Mouse (Mus musculus) heart, postnatal 36 days (tissue): ENCODE data around the gene Ifnk. TPM values are rescaled to one million over a fixed set of nuclear protein-coding genes. Genes with fewer than 3 reads are reported as not detected.

ENCODE experiments used
- DNase-seq, 2 experiments: peaks; one replicate each; pipeline ENCODE4 v3.0.0; 2021 to 2022
- intact Hi-C: fragments of 180-260 bp; cut with DNase I; formaldehyde crosslinking; loops from one replicate; pipeline ENCODE4 v1.15.1; 2025
- total RNA-seq, 2 experiments: library from RNA; stranded (reverse); gene quantifications; 2 replicates each; pipeline ENCODE4 v1.2.3; 2021

Gene Ifnk
- not detected for total RNA-seq

GRCm38 (mm10) chr4:35151756-35152155 is at the start of gene Ifnk:
Gene Ifnk, plus strand, starts transcription at chr4:35152056.
- DNase-seq, result no peak
- intact Hi-C loops, result no loop called here

DNA sequence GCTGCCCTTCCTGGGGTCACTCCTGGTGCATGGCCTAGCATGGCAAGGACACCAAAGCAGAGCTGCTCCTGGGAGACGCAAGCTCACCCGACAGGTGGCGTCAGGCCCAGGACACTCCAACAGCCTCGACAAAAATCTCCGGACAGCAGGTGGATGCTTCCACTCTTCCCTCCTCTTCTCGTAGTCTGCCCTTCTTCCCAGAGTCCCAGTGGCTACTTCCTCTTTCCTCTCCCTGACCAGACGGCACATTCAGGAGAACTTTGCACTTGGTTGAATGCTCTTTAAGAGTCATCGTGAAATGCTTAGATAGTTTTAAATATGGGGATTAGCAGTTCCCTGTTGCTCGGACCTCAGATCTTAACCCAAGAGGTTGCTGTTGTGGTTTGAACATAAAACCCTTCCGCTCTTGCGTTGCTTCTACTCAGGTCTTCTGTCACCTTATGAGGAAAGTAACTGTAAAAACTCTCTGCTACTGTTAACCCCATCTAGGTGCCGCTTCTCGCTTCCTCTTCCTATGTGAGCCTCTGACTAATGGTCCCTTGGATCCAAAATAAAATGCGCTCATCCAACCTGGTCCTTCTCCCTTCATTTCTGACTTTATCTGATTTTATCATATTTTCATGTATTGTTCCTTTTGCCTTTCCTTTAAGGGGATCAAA is 46.6 kb upstream of the Ifnk start:
- DNase-seq, result no peak
- intact Hi-C loops, result no loop called here

GRCm38 (mm10) chr4:35112452-35112851 is 39.4 kb upstream of the Ifnk start:
- intact Hi-C loops, result no loop called here
- no peak for DNase-seq

- intact Hi-C loops, result no loop called here
- no peak for DNase-seq
Observed at GRCm38 (mm10) chr4:35113516-35114248, 38.2 kb upstream of the Ifnk start.

DNA sequence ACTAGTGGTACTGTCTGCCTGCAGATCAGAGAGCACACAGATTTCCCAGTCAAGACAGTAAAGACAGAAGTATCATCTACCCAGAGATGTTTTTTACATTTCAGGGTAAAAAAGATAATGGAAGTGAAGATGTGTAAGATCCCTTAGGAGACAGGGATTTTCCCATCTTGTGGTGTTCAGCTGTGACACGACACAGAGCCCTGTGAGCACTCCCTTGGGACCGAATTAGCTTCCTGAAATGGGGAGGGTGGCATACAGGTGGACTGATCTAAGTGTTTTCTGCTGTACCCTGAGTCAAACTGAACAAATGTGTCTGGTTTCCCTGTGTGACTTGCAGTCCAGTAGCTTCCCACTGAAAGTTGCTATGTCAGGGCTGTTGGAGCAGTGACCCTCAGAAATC is 36.9 kb upstream of the Ifnk start:
- DNase-seq, result no peak
- intact Hi-C loops, result no loop called here

- intact Hi-C loops, result no loop called here
- no peak for DNase-seq
Observed at GRCm38 (mm10) chr4:35115933-35116332, 35.9 kb upstream of the Ifnk start.

DNA sequence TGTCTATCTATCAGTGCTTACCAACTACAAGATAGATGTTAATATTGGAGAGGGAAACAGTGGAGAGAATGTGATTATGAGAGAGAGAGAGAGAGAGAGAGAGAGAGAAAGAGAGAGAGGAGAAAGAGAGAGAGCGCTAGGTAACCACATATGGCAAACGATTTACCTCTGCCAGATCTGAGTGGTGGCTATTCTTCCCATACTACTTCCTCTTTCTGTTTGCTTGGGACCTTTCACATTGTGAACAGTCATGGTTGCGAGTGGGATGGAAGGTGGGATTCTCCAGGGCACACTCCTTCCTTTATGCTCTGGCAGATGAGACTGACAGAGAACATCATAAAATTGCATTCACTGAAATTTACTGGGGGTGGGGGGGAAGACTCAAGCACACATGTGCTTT is 34.7 kb upstream of the Ifnk start:
- intact Hi-C loops, result no loop called here
- no peak for DNase-seq

DNA sequence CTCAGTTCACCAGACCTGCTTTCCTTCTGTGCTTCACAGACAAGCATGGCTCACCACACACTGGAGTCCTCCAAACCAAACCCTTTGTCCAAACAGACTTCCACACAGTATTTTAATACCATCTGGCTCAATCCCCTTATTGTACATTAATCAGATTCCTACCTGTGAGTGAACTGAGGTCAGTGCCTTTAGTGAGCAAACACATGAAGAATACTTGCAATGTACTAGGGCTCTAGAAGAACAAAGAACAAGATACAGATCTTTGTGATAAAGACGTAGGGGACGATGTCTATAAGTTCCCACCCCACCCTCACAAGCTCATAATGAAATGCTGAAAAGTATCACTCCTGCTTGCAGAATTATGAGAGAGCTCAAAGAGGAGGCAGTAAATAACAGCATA is 33.0 kb upstream of the Ifnk start:
- DNase-seq, result no peak
- intact Hi-C loops, result no loop called here

- intact Hi-C loops, result no loop called here
- DNase-seq, result no peak
Observed at GRCm38 (mm10) chr4:35120159-35120558, 31.7 kb upstream of the Ifnk start.

DNA sequence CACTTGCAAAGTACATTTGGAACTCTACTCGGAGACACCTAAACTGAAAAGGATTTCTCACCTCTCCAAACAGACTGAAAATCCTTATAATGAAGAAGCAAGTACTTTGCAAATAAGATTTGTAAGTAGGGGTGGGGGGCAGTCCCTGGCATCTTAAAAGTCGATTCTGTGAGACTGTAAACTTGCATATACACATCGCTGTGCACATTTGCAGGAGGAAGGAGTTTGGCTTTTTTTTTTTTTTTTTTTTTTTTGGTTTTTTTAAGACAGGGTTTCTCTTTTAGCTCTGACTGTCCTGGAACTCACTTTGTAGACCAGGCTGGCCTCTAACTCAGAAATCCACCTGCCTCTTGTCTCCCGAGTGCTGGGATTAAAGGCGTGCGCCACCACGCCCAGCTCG is 31.3 kb upstream of the Ifnk start:
- intact Hi-C loops, result no loop called here
- DNase-seq, result no peak

DNA sequence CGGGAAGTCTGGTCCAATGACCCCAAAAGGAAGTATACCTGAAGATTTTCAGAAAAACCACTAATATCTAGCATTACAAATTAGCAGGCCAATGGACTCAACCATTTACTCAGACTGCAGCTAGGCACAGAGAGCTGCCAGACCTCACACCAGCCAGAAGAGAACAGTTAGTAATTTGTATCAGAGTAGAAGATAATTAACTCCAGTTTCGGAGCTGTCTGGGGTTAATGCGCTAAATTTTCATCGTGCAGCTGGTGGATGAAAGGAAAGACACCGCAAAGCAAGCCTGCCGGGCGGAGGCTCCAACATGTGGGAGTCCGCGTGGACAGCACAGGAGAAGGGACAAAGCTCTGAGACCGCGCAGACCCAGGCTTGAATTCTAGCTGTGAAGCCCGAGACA is 30.8 kb upstream of the Ifnk start:
- DNase-seq, result no peak
- intact Hi-C loops, result no loop called here

DNA sequence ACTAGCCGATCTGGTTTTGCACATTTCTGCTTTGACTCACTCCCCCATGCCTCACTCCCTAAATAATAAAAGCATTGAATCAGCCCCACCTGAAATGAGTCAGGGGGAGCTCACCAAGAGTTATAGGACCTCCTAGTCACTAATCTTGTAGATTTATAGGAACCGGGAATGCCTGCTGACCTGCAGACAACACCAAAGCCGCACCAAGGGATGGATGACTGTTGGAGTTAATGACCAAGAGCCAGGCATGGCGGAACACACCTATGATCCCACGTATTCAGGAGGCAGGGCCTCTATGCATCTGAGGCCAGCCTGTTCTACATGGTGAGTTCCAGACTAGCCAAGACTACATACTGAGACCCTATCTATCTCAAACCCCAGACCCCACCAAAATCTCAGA is 28.8 kb upstream of the Ifnk start:
- intact Hi-C loops, result no loop called here
- no peak for DNase-seq

- DNase-seq, result no peak
- intact Hi-C loops, result no loop called here
Observed at GRCm38 (mm10) chr4:35124027-35124426, 27.8 kb upstream of the Ifnk start.

- DNase-seq, result no peak
- intact Hi-C loops, result no loop called here
Observed at GRCm38 (mm10) chr4:35125299-35125777, 26.5 kb upstream of the Ifnk start.

DNA sequence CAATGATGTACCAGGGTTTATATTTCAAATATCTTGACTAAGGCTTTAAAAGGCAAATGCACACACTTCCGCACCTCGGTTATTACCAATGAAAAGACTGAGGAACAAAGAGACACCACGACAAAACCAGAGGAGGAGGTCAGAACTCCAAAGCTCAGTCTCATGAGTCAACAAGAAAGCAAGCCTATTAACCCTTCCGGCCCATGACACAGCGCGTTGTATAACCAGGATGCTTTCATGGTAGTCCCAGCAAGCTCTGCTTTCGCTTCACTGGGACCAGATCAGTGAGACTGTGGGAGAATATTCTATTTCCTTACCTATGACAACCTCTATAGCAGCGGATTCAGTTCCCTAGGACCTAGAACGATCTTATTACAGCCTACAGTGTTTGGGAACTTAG is 25.1 kb upstream of the Ifnk start:
- intact Hi-C loops, result no loop called here
- no peak for DNase-seq

DNA sequence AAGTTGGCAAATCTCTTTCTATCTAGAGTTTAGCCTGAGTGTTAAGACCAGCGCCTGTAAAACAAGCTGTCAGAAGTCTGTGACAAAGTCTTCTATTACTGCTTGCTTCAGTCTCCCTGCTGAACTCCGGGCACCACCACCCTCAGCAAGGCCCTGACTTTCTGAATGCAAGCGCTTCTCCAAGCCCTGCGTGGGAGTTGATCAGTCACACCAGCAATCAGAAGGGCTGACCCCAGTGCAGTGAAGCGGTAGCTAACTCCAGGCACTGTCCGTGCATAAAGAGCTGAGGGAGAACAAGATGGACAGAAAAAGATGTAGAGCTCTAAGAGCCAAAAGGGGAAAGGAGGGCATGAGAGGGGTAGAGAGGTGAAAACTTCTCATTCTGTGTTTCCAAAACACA is 24.1 kb upstream of the Ifnk start:
- DNase-seq, result no peak
- intact Hi-C loops, result no loop called here

DNA sequence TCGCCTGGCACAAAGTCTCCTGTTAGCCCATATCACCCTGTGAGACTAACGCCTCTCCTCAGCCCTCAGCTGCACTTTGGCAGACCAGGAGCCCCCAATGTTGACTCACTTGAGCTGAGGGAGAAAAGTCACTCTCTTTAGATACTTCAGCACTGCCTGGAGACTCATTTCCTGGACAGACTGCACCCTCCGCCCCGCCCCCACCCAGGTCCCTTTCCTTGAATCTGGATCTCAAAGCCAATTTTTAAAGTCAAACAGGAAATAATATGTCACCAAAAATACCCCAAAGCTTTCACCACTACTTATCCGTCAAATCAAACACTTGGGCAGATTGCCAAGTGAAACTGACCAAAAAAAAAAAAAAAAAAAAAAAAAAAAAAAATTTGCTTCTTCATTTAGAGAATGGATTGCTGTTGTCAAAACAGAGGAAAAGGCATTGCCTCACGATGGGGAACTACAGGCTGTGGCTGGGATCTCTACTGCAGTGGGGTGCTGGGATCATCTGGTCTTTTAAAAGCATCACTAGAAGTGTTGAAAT is 21.4 kb upstream of the Ifnk start:
- DNase-seq, result peak; percentile 10 to 11
- intact Hi-C loops, result no loop called here

- DNase-seq, result no peak
Observed at GRCm38 (mm10) chr4:35131592-35131991, 20.3 kb upstream of the Ifnk start.

GRCm38 (mm10) chr4:35133411-35133810 is 18.4 kb upstream of the Ifnk start:
- DNase-seq, result no peak
- intact Hi-C loops, result no loop called here

More at GRCm38 (mm10) chr4:35131592-35131991, 20.3 kb upstream of the Ifnk start:
- intact Hi-C loops, result no loop called here

GRCm38 (mm10) chr4:35134846-35135611 is 16.8 kb upstream of the Ifnk start:
- no peak for DNase-seq
- intact Hi-C loops, result no loop called here

DNA sequence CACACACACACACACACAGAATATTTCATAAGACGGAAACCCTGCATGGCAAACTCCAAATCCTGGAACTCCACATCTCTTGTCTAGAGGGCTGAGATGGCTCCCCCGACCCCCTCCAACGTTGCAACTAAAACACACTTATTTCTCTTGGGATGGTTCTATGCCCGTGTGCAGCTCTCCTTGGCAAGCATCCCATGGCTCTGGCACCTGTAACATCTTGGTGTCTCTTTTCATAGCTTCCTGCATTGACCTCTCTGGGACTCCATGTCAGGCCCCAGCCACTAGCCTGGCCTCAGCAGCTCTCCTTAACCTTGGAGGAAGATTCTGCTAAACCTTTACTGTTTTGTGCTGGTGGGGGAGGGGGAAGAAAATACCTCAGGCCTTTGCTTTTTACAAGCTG is 16.1 kb upstream of the Ifnk start:
- intact Hi-C loops, result no loop called here
- DNase-seq, result no peak
